Mouse (Mus musculus) kidney, embryonic 15.5 days (tissue): ENCODE results near the gene Heyl. TPM values are rescaled to one million over a fixed set of nuclear protein-coding genes. Genes with fewer than 3 reads are reported as not detected.
A peak's percentile ranks its signal among the peaks of the same experiment; 100 is the strongest.

Source experiments
- ATAC-seq: fragments of 200-750 bp; cut with Nextera tagmentation; replicated peaks from 2 replicates; pipeline ENCODE4 v1.8.0; 2017; ENCODE audit warnings: moderate TSS enrichment; ENCODE audit not compliant: low FRiP score
- H3K27ac ChIP-seq: fragments of 300-500 bp; sonication (generic); 2 replicates; pipeline ENCODE4 v1.5.1; 2015; ENCODE audit warnings: mild to moderate bottlenecking, inconsistent platforms
- H3K27me3 ChIP-seq: fragments of 300-500 bp; sonication (generic); 2 replicates; pipeline ENCODE4 v1.6.1; 2015; ENCODE audit warnings: inconsistent platforms
- H3K36me3 ChIP-seq: fragments of 300-500 bp; sonication (generic); 2 replicates; pipeline ENCODE4 v1.6.1; 2015; ENCODE audit warnings: inconsistent platforms
- H3K4me1 ChIP-seq: fragments of 300-500 bp; sonication (generic); 2 replicates; pipeline ENCODE4 v1.6.1; 2015; ENCODE audit warnings: inconsistent platforms
- H3K4me2 ChIP-seq: fragments of 300-500 bp; sonication (generic); 2 replicates; pipeline ENCODE4 v1.6.1; 2015; ENCODE audit warnings: moderate library complexity, mild to moderate bottlenecking, inconsistent platforms
- H3K4me3 ChIP-seq: fragments of 300-500 bp; sonication (generic); replicated peaks from 2 replicates; pipeline ENCODE4 v1.5.1; 2015; ENCODE audit warnings: mild to moderate bottlenecking, inconsistent platforms
- H3K9ac ChIP-seq: fragments of 300-500 bp; sonication (generic); 2 replicates; pipeline ENCODE4 v1.6.1; 2015; ENCODE audit warnings: mild to moderate bottlenecking, inconsistent platforms
- H3K9me3 ChIP-seq: fragments of 300-500 bp; sonication (generic); replicated peaks from 2 replicates; pipeline ENCODE4 v1.6.1; 2016; ENCODE audit warnings: inconsistent platforms
- WGBS: fragments of 180-500 bp; shearing (Covaris S2); methylation state at CpG from one replicate; pipeline ENCODE4 v1.1.7; 2015; ENCODE audit warnings: mixed read lengths; 5-methylcytosine and 5-hydroxymethylcytosine counted together
- polyA plus RNA-seq: library from polyadenylated mRNA; unstranded; fragments of >200 nt; fragmentation: Nextera tagmentation; extraction: Ambion mirVana; gene quantifications from 2 replicates; pipeline ENCODE4 v1.2.1, GENCODE M21; 2015

Gene Heyl
- polyA plus RNA-seq, 1 experiment from 2014 or later, result 47.7 TPM

DNA sequence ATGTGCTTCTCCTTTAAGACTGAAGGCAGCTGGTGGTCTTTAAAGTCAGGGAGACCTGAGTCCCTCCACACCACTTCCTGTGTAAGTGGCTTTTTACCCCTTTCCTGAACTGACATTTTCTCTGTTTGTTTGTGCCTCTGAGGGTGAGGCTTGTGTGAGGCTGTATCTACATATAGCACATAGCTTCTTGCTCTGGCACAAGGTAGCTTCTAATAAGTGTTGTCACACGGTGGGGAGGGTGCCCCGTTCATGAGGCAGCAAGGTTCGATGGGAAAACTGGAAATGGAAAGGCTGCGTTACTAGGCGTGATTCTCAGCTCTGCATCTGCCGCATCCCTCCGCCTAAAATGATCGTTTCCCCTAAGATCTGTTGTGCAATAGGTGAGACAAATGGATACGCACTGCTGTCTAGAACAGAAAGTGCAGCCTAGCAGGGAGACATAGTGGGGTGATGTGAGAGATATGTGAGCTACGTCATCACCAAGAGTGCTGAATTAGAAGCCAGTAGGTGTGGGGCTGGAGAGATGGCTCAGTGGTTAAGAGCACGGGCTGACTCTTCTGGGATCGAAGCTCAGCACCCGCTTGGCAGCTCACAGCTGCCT lies 3.2 kb downstream of the Heyl start:
- Histone ChIP-seq H3K4me2 (peak overlapping the region; percentile 78), H3K36me3 (peaks cover 8% of the 10 kb centered on the region), H3K4me3 (peak overlapping the region; percentile 51), H3K4me1 (peaks cover 95% of the 10 kb centered on the region), H3K9ac (peak overlapping the region; percentile 15; the same call in 1 of the 2 replicates), H3K9me3 (no peaks in the 10 kb centered on the region), H3K27me3 (peaks cover 16% of the 10 kb centered on the region; the same call in 1 of the 2 replicates), H3K27ac (peak overlapping the region; percentile 93)
- no peak for ATAC-seq
- 75% methylated on average over 13 of the region's 13 CpGs for WGBS

DNA sequence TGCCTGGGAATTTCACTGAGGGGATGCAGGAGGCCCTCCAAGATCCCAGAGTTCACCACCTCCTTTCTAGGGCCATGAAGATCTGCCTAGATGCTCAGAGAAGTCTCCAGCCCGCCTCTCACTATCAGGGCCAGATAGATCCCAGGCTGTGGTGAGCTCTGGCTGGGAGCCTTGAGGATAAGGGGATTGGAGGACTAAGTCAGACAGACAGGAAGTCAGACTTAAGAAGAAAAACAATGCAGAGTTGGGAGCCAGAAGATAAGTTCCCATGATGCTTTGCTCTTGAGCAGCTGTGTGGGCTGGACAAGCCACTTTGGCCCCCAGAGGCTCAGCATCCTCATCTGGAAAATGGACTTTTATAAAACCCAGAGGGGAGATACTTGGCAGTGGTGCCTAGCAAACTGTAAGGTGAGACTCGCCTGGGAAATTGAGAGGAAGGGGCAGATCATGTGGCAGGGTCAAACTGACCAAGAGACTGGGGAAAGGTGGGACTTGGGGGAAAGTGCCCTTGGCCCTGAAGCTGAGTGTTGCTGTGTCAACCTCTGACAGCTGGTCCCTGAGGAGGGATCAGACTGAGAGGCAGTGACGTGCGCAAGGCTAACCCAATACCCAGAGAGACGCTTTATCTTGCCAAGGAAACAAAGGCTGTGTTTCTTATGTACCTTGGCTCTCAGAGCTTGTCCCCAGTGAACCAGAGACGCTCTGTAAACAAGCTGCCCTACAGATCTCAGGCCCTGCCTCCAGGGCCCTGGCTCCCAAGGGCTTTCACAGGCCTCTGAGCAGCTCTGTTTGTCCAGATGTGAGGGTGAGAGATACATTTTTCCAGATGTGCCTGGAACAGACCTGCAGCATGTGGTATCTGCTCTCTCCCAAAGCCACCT lies 4.3 kb downstream of the Heyl start:
- Histone ChIP-seq H3K36me3 (peaks cover 18% of the 10 kb centered on the region), H3K9ac (no peak overlapping the region), H3K4me2 (peak overlapping the region; percentile 78), H3K4me3 (0 out of 2 replicates have a peak overlapping the region, but pooled peaks have one; percentile 6), H3K27ac (peak overlapping the region; percentile 93), H3K27me3 (peaks cover 14% of the 10 kb centered on the region; the same call in 1 of the 2 replicates), H3K9me3 (no peaks in the 10 kb centered on the region), H3K4me1 (peaks cover 84% of the 10 kb centered on the region)
- ATAC-seq, result no peak
- 36% methylated on average over 6 of the region's 6 CpGs for WGBS

DNA sequence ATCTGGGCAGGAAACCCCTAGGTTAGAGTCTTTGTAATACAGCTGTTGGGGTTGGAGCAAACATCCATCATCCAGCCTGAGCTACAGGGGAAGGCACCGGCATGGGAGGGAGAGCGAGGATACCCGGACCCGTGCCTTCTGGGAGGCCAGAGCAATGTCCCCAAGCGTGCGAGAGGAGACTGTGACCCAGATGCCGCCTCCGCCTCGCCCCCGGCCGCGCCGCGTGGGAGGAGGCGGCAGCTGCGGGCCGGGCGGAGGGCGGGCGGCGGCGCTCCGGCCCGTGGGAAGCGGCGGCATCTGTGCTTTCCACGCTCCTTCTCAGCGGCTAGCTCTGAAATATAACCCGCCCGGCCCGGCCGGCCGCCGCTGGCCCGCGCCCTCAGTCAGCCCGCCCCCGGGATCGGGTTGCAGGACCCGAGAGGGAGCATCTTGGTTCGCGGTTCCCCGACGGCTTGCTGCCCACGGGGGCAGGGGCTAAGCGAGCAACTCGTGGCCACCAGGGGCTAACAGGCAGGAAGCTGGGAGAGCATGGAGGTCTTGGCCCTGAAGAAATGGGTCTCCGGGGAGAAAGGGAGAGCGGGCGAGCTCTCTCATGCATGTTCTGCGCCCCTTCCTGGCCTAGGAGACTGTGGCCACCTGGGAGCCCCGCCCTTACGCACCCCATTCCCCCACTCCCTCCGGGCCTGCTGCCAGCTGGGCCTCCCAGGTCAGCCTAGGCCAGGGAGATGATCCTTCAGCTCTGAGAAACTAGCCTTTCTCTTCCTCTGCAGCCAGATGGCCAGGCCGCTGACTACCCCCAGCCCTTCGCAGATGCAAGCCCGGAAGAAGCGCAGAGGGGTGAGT lies 6.2 kb downstream of the Heyl start:
- no peaks in the 10 kb centered on the region for H3K9me3 ChIP-seq
- 3% methylated on average over 57 of the region's 58 CpGs for WGBS
- peak; percentile 88 for ATAC-seq
- peaks cover 67% of the 10 kb centered on the region for H3K4me1 ChIP-seq
- peak overlapping the region; percentile 93 for H3K27ac ChIP-seq
- peak overlapping the region; percentile 32; the same call in 1 of the 2 replicates for H3K9ac ChIP-seq
- H3K4me2 ChIP-seq, result peak overlapping the region; percentile 78
- H3K36me3 ChIP-seq, result peaks cover 37% of the 10 kb centered on the region
- H3K4me3 ChIP-seq, result peak overlapping the region; percentile 39
- no peaks in the 10 kb centered on the region; the same call in 1 of the 2 replicates for H3K27me3 ChIP-seq

DNA sequence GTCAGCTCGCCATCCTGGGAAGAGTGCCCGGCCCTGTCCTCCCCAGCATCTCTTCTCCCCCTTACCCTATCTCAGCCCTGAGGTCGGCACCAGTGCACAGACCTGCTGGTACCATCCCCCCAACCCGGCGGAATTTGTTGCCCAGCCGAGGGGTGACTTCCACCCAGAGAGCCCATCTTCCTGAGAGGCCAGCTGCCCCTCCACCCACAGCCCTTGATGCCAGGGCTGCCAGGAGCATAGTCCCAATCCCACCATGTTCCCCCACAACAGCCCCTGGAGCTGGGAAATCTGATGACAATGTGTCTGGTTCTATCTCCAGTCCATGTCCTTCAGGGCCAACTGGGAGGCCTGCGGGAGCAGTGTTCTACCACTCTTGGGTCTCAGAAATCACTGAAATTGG lies 12.9 kb downstream of the Heyl start:
- Histone ChIP-seq H3K4me2 (no peak overlapping the region), H3K27me3 (no peaks in the 10 kb centered on the region), H3K9me3 (no peaks in the 10 kb centered on the region), H3K36me3 (peaks cover 35% of the 10 kb centered on the region), H3K9ac (no peak overlapping the region), H3K4me1 (peaks cover 49% of the 10 kb centered on the region), H3K27ac (peak overlapping the region; percentile 37; the same call in 1 of the 2 replicates), H3K4me3 (no peak overlapping the region)
- no peak for ATAC-seq
- 80% methylated on average over 7 of the region's 7 CpGs for WGBS

DNA sequence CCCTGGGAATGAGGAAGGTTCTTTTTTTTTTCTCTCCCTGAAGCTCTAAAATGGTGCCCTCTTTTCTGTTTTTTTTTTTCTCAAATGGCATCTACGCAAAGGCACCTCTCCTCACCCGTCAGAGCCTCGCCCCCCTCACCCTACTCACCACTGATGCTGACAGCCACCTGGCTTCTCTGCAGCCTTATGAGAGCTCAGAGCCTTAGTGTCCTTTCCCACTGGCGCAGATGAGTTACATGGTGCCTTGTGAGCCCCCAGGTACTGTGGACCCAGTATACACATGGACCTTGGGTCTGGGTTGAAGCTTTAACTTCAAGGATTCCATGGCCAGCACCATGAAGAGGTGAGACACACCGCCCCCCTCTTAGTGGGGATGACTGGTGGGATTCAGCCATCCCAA lies 13.3 kb downstream of the Heyl start:
- H3K9ac ChIP-seq, result no peak overlapping the region
- 78% methylated on average over 5 of the region's 5 CpGs for WGBS
- H3K4me1 ChIP-seq, result peaks cover 49% of the 10 kb centered on the region
- peak; percentile 9; the same call in 1 of the 2 replicates for ATAC-seq
- H3K4me2 ChIP-seq, result no peak overlapping the region
- H3K4me3 ChIP-seq, result no peak overlapping the region
- no peaks in the 10 kb centered on the region for H3K27me3 ChIP-seq
- peak overlapping the region; percentile 75 for H3K27ac ChIP-seq
- H3K36me3 ChIP-seq, result peaks cover 31% of the 10 kb centered on the region
- H3K9me3 ChIP-seq, result no peaks in the 10 kb centered on the region

DNA sequence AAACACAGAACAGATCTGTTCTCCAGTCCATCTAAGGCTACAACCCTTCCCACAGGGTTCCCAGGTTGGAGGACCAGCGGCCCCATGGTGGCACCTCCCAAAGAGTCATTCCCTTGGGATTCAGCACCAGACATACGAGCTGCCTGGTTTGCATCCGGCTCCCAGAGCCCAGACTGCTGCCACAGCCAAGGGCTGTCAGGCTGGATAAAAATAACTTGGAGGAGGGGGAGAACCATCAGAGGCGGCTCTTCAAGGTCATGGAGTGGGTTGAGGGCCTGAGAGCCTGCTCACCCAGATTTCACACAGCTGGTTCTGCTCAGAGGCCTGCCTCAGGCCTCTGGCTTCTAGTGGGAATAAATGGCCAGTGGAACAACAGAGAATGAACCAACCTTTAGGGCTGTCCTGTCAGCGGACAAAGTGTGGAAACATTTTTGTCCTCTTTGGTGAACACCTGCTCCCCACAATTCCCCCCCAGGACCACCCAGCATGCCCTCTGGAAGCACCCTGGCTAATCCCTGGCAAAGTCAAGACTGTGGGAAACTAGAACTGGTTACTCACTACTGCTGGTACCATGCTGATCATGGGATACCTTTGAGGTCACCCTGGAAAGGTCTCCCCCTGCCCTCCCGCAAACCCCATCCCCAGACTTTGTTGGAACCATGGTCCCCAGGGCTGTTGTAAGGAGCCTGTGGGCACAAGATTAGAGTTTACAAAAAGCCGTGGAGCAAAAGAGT lies 14.0 kb downstream of the Heyl start:
- H3K9me3 ChIP-seq, result no peaks in the 10 kb centered on the region
- H3K36me3 ChIP-seq, result peaks cover 24% of the 10 kb centered on the region
- ATAC-seq, result peak; percentile 65
- 38% methylated on average over 7 of the region's 7 CpGs for WGBS
- H3K9ac ChIP-seq, result no peak overlapping the region
- H3K4me3 ChIP-seq, result no peak overlapping the region
- H3K4me1 ChIP-seq, result peaks cover 54% of the 10 kb centered on the region
- no peak overlapping the region for H3K4me2 ChIP-seq
- H3K27ac ChIP-seq, result peak overlapping the region; percentile 75
- no peaks in the 10 kb centered on the region for H3K27me3 ChIP-seq

DNA sequence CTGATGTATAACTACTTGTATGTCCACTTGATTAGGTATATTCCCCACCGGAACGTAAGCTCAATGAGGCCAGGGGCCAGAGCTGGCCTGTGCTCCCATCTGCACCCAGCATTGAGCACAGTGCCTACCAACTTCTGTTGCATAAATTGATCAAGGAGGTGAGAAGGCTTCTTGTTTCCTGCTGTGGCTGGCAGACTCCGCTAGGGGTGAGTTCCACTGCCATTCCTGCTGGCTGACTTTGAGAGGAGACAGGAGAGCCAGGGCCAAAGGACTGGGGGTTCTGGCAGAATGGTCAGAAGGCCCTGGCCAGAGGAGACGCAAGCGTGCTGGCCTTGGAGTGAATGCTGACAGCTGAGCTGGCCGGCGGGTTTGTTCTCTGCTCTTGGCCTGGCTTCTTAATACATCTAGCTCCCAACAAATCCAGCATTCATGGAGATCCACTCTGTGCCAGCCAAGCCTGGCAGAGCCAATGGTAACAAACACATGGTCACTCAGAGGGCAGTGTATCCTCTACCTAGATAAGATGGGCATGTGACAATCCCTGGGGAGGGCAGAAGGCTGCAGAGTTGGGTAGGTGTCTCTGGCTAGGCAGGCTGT lies 15.7 kb downstream of the Heyl start:
- peaks cover 54% of the 10 kb centered on the region for H3K4me1 ChIP-seq
- peak overlapping the region; percentile 32; the same call in 1 of the 2 replicates for H3K27ac ChIP-seq
- H3K36me3 ChIP-seq, result peaks cover 8% of the 10 kb centered on the region; the same call in 1 of the 2 replicates
- H3K4me2 ChIP-seq, result no peak overlapping the region
- WGBS, result 69% methylated on average over 7 of the region's 7 CpGs
- H3K27me3 ChIP-seq, result no peaks in the 10 kb centered on the region
- H3K4me3 ChIP-seq, result no peak overlapping the region
- H3K9me3 ChIP-seq, result no peaks in the 10 kb centered on the region
- H3K9ac ChIP-seq, result no peak overlapping the region
- no peak for ATAC-seq

DNA sequence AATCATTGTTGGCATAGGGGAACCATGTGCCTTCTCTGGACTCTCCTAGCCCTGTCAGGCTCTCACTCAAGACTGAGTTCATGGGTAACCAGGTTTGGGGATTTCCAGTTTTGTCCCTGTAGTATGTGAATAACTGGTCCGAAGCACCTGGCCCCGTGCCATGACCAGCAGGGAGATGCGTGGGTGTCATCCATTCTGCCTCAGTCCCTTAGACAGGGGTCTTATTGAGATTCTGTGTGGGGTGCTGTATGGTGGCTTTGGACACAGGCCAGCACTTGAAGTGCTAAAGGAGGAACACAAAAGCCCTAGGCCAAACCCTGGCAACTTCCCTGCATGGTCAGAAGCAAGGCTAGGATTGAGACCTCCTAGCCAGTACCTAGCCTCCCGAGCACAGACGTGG lies 18.9 kb downstream of the Heyl start:
- Histone ChIP-seq H3K4me3 (no peak overlapping the region), H3K9ac (no peak overlapping the region), H3K36me3 (no peaks in the 10 kb centered on the region), H3K9me3 (no peaks in the 10 kb centered on the region), H3K4me2 (no peak overlapping the region), H3K27ac (no peak overlapping the region), H3K4me1 (peaks cover 35% of the 10 kb centered on the region), H3K27me3 (peaks cover 4% of the 10 kb centered on the region; the same call in 1 of the 2 replicates)
- 70% methylated on average over 5 of the region's 5 CpGs for WGBS
- no peak for ATAC-seq

DNA sequence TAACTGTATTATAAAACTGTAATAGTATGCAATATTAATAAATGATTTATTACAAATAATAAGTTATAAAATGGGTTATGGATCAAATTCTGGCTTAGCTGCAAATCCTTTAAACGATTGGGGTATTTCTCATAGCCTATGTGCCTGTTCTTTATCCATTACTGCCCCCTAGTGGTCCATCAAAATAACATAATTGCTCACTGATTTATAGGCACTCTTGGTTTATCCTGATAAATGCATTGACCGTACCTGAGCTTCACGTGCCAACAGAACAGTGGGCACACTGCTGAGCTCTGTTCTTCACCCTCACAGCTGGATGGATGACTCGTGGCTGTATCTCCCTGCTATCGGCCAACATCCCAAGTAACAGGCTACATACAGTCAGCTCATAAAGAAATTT lies 21.3 kb downstream of the Heyl start:
- H3K4me3 ChIP-seq, result no peak overlapping the region
- peaks cover 15% of the 10 kb centered on the region for H3K4me1 ChIP-seq
- no peak overlapping the region for H3K27ac ChIP-seq
- no peaks in the 10 kb centered on the region for H3K36me3 ChIP-seq
- H3K27me3 ChIP-seq, result peaks cover 4% of the 10 kb centered on the region; the same call in 1 of the 2 replicates
- no peak overlapping the region for H3K9ac ChIP-seq
- no peaks in the 10 kb centered on the region for H3K9me3 ChIP-seq
- no peak overlapping the region for H3K4me2 ChIP-seq
- no peak for ATAC-seq
- 17% methylated on average over 5 of the region's 5 CpGs for WGBS

DNA sequence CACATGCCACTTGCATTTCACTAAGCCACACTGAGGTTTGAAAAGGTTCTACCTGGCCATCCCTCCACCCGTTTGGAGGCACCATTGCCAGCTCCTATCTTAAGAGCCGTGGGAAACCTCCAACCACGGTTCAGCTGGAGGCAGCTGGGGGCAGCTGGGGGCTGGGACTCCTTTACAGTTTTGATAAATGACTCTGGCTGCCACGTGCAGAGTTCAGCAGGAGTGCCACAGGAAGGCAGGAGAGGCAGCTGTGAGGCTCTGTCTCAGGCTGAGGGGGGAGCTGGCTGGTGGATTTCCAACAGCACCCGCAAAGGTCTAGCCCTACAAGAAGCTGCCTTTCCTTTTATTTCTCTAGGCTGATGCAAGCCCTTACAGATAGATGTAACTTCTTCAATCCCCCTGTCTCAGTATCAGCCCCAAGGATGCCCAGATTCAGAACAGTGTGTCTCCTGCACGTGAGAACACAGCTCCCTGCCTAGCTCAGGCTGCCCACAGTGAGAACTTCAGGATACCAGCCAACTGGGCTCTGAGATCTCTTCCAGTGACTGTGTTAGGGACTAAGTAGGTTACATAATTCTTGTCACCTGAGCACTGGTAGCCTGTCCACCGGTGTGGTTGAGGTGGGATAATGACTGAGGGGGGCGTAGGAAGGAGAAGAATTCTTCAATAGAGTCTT lies 26.9 kb downstream of the Heyl start:
- 23% methylated on average over 8 of the region's 8 CpGs for WGBS

More for the DNA sequence above, 26.9 kb downstream of the Heyl start:
- Histone ChIP-seq H3K4me3 (no peak overlapping the region), H3K36me3 (no peaks in the 10 kb centered on the region), H3K9ac (no peak overlapping the region), H3K4me2 (0 out of 2 replicates have a peak overlapping the region, but pooled peaks have one; percentile 7), H3K27ac (no peak overlapping the region), H3K9me3 (no peaks in the 10 kb centered on the region), H3K27me3 (peaks cover 4% of the 10 kb centered on the region; the same call in 1 of the 2 replicates), H3K4me1 (peaks cover 16% of the 10 kb centered on the region)
- ATAC-seq, result peak; percentile 81; the same call in 1 of the 2 replicates
